Mouse (Mus musculus) induced T-regulatory cell, adult 2 months (primary cell): Measurements from ENCODE around the gene Sirt6.

Experiments used
- DNase-seq: peaks from one replicate; pipeline ENCODE4 v3.0.0-alpha.2; 2012; ENCODE audit warnings: low read depth

Sirt6 gene

DNA sequence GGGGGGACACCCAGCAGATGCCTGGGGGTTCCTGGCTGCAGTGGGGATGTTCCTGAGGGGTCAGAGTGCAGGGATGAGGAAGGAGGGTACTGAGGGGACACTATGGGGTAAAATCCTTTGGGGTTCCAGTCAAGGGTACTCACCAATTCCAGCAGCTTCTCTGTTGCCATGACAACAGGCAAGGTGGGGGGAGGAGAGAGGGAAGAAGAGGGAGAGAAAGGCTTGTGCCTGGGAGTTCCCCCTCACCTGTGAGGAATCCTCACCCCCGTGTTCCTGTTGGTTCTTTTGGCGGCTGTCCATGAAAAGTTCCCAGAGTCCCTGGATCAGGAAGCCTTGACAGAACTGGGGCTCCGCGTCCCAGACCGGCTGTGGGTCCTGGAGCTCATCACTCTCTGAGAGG is 32.0 kb downstream of the Sirt6 start:
- DNase-seq: no peak

GRCm38 (mm10) chr10:81593935-81594334 is 33.7 kb downstream of the Sirt6 start:
- DNase-seq: no peak

DNA sequence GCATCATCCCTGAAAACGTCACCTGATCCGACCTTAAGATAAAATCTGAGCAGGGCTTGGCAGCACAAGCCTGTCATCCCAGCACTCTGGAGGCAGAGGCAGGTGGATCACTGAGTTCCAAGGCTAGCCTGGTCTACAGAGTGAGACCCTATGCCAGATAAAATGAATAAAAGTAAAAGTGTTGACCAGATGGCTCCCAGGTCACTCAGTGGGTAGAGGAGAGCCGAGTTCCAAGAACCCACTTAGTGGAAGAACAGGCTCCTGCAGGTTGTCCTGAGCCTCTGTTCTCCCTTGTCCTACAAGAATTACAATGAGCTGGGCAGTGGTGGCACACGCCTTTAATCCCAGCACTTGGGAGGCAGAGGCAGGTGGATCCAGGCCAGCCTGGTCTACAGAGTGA is 34.4 kb downstream of the Sirt6 start:
- DNase-seq: no peak

DNA sequence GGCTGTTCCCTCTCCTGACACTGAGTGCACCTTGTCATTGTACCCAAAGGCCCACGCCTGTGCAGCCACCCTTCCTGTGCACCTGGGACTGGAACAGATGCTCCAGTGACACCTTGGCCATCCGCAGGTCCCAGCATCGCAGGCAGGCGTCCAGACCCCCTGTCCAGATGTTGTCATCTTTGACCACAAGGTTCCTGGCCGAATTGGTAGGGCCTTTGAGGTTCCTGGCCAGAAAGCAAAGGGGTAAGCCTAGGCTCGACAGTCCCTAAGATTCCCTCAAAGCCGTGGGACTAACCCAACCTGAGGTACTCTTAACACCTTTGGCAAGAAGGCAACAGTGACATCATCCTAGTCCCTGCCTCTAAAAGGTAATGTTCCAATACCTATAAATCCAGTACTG is 35.0 kb downstream of the Sirt6 start:
- DNase-seq: no peak

GRCm38 (mm10) chr10:81591846-81592245 is 35.8 kb downstream of the Sirt6 start:
- no peak for DNase-seq

GRCm38 (mm10) chr10:81588739-81589138 is 38.9 kb downstream of the Sirt6 start:
- DNase-seq: no peak

GRCm38 (mm10) chr10:81583347-81583746 is 44.2 kb downstream of the Sirt6 start:
- no peak for DNase-seq

GRCm38 (mm10) chr10:81580441-81581070 is 47.0 kb downstream of the Sirt6 start:
- no peak for DNase-seq

DNA sequence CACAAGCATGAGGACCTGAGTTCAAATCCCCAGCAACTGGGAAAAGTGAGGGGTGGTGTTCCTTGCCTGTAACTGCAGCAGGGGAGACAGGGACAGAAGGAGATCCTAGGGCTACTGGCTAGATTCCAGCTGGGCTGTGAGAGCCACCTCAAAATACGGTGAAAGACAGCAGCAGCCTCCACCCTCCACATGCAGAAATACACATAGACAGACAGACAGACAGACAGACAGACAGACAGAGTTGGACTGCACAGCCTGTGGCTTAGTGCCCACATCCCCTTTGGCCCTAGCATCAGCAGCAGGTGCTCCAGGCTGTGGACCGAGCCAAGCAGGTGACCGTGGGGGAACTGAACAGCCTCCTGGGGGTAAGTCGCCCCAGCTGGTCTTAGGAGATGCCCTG is 47.6 kb downstream of the Sirt6 start:
- DNase-seq: no peak

DNA sequence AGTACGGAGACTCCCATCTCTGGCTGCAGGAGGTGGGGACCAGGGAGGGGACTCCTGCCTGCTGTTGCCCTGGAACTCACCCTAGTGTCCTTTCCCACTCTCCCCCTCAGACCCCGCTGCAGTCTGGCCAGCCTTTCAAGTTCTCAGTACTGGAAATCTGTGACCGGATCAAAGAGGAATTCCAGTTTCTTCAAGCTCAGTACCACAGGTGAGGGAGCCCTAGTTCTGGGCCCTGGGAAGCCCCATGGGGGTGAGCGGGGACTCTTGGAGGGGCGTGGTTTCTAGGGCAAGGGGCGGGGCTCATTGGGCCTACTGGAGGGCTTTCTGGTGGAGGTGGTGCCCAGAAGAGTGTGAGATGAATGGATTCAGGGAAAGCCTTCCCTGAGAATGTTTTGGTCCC is 51.9 kb downstream of the Sirt6 start:
- peak; percentile 59 for DNase-seq

DNA sequence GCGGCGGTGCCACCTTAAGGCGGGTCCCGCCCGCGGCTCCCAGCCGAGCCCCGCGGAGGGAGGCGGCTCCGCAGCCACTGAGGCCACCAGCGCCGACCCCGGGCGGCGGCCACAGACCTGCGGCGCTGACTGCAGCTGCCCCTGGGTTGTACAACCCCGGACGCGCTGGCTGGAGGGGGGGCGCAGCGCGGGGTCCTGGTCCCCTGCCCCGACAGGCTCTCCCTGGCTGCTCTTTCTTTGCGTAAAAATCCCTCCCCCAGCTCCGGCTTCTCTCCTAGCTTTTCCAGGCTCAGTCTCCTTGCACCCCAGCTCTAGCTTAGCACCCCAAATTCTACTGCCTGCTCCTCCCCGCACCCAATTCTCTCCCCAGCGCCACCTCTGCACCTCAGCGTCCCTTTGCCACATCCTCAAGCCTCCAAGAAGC is 52.4 kb downstream of the Sirt6 start:
- peak; percentile 45 for DNase-seq

DNA sequence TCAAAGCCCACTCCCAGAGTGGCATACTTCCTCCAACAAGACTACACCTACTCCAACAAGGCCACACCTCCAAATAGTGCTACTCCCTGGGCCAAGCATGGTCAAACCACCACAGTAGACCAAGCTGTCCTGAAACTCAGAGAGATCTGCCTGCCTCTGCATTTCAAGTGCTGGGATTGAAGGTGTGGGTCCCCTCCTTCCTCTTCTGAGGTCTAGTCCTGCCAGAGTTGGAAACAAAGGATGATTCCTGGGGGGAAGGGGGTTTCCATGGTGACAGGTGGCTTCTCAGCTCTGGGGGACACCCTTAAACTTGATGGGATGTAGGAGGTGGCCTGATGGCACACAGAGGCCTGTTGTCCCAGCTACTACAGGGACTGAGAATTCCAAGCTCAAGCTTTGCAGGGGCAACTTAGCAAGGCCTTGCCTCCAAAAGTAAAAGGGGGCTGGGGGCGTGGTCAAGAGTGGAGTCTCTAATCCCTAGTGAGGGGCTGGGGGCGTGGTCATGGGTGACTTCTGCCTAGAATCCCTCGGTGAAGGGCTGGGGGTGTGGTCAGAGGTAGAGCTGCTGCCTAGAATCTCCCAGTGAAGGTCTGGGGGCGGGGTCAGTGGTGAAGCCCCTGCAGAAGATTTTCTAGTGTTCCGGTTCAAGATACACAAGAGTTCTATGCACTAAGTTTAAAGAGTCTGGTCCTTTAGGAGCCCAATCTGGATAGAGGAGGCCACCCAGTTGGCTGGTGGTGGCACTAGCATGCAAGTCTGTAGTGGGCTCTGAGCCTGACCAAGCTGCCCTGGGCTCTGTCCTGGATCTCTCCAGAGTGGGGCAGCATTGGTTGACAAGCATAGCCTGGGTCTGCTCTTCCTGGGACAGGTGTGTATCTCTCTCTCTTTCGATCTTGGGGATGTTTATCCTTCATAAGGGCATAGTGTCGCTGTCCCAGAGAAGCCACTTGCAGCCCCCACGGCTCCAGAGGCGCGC is 53.2 kb downstream of the Sirt6 start, which contains the start of gene Tle2:
Gene Tle2, plus strand, starts transcription at position 481 of the 976 bp plus-strand sequence.
- peak; percentile 24 for DNase-seq

DNA sequence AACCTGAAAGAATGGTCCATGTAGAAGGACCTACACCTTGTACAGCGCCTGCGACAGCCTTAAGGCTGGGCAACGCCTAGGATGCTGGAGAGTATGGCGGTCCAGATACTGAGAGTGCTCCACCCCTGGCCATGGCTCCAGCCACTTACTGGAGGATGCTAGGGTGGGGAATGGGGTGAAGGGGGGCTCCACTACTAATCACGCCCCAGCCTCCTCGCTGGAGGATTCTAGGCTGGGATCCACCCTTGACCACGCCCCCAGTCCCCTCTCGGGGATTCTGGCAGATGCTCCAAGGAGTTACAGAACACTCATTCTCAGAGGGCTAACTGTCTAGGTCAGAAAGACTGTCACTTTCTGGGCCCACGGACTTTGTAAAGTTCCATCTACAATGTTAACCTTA is 54.6 kb downstream of the Sirt6 start:
- DNase-seq: no peak

DNA sequence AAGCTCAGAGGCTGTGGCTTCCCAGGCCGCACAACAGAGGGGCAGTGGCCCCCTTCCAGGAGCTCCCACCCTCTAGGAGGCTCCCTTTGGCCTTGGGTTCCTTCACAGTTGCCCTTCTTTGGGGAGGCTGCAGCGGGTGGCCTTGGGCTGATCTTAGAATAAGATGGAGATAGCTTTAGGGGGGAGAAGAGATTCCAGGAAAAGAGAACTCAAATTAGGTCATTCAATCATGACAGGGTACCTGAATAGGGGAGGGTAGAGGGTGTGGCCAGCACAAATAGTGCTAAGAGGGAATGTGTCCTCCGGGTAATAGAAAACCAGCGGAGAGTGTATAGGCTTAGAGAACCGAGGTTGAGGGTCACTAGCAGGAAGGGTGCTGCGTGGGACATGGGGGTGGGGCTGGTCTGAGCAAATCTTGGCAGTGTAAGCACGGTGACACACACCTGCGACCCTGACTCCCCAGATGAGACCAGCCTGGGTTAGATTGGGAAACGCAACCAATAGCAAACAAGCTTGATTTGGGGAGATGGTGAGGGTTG is 55.4 kb downstream of the Sirt6 start:
- DNase-seq: no peak
